Mouse (Mus musculus): ENCODE data around the gene Boll.

Gene Boll

DNA sequence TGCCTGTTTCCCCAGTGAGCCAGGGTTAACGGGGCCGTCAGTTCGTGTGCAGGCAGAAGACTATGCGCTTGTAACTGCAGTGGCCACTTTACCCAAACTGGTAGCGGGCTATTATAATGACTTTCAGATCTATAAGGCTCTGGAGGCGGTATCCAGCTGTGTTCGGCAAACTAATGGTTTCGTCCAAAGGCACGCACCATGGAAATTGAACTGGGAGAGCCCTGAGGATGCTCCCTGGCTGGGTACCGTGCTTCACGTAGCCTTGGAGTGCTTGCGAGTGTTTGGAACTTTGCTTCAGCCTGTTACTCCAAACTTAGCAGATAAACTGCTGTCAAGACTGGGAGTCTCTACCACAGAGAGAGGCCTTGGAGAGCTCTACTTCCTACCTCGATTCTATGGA is 124.8 kb downstream of the Boll start:
- no peak for DNase-seq (ENCODE audit: low read depth, low spot score)

DNA sequence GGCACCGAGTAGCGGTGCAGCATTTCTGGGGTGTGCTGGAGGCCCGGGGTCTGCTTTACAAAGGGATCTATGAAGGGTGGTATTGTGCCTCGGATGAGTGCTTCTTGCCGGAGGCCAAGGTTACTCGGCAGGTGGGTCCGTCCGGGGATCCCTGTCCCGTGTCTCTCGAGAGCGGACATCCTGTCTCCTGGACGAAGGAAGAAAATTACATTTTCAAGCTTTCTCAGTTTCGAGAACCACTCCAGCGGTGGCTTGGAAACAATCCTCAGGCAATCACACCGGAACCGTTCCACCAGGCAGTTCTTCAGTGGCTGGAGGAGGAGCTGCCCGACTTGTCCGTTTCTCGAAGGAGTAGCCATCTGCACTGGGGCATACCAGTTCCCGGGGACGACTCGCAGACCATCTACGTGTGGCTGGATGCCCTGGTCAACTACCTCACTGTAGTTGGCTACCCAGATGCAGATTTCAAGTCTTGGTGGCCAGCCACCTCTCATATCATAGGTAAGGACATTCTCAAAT is 125.6 kb downstream of the Boll start:
- no peak for DNase-seq (ENCODE audit: low read depth, low spot score)

DNA sequence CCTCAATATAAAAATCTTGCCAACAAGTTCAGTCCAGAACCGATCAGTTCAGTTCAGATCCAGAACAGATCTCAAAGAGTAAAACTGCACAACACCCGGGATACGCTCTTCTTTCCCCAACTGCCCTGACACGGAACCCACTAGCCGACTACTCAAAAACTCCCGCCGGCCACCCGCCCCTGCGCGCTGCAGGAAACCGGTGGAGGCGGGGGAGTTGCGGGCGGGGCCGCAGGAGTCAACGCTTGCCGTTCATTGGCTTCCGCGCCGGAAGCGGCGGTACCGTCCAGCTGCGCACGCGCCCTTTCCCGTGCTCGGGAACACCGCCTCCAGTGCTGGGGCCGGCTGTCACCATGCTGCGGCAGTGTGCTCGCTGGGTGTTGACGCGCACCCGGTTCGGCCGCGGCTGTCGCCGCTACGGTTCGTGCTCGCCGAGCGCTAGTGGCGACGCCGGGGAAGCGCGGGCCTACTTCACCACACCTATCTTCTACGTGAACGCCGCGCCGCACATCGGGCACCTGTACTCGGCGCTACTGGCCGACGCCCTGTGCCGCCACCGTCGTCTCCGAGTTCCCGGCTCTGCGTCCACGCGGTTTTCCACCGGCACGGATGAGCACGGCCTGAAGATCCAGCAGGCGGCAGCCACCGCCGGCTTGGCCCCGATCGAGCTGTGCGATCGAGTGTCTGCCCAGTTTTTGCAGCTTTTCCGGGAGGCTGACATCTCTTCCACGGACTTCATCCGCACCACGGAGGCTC is 126.2 kb downstream of the Boll start, which contains the start of gene Mars2:
TSS of gene Mars2 (plus strand) at position 288 of the 753 bp plus-strand sequence.
- DNase-seq (ENCODE audit: low read depth, low spot score), result peak; percentile 84

DNA sequence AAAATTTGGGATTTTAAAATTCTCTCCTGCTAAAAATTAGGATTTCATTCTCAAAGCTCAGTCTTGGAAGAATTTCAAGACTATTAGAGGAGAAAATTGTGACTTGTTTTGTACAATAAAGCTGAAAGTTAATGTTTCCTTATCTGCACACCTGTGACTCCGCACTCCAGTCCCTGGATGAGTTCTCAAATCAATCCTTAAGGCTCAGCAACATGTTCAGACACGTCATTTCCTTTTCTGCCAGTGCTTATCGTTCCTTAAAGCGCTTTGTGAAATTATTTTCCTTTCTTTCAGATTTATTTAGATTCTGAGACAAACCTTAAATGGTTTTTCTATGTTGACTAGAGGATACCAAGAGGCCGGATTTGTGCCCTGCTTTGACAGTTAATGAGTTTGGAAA is 126.8 kb downstream of the Boll start:
- no peak for DNase-seq (ENCODE audit: low read depth, low spot score)

DNA sequence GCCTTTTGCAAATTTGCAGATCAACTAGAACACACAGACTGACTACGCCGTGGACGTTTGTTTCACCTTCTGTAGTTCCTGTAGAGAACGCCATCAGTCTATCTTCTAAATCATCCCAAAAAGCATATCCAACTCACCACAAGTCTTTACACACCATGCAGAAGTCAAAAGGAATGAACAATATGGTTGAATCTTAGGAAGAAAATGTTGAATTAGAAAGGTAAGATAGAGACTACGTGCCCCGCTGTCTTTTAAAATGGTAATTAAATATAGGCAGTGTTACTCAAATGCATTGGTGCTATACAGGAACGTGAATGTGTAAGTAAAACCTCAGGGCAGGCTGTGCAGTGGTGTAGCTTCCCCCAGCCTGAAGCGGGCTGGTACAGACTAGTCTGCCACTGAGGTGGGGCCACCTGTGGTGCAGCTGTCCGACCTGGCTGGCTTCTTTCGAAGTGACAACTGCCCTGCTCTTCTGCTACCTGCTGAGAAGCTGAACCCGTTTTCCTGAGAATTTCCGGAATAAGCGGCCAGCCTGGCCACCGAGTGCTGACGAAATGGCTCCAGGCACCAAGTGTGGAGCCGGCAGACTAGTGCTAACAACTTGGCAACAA is 128.3 kb downstream of the Boll start:
- DNase-seq (ENCODE audit: low read depth, low spot score), result no peak

DNA sequence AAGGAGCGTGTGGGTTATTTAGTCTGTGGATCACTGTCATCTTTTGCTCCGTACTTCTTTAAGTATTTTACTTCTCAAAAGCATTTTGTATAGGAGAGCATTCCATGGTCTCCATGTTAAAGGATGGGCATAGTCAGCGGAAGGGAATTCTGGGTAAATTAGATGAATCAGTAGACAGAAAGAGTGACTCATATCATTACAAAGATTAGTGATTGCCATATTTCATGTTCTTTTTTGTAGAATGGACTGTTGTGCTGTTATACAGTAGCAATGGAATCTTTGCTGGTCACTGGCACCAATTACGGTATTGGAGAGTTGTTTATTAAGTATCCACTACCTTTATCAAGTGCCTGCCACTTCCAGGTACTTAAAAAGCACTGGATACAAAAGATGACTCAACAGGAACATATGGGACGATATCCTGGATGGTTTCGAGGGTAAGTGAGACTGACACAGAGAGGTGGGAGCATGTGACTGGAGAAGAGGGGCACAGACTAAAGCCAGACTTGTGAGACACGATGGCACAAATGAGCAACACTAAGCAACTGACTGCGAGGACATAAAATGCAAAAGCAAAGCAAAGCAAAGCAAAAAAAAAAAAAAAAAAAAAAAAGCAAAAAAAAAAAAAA is 134.9 kb downstream of the Boll start:
- no peak for DNase-seq (ENCODE audit: low read depth, low spot score)

DNA sequence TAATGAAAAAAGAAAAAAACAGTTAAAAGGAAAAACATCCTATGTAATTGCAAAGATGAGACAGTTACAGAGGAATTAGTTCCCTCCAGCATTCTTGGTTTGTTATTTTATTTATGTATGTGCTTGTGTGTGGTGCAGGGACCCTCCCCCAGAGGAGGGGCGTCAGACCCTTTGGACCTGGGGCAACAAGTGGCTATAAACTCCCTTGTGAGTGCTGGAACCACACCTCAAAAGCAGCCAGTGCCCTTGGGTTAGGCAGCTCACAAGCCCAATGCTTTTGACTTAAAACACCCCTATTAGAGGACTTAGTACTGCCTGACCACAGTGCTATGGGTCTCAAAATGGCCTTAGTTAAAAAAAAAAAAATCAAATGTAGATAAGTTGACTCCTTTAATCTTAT is 135.9 kb downstream of the Boll start:
- no peak for DNase-seq (ENCODE audit: low read depth, low spot score)

DNA sequence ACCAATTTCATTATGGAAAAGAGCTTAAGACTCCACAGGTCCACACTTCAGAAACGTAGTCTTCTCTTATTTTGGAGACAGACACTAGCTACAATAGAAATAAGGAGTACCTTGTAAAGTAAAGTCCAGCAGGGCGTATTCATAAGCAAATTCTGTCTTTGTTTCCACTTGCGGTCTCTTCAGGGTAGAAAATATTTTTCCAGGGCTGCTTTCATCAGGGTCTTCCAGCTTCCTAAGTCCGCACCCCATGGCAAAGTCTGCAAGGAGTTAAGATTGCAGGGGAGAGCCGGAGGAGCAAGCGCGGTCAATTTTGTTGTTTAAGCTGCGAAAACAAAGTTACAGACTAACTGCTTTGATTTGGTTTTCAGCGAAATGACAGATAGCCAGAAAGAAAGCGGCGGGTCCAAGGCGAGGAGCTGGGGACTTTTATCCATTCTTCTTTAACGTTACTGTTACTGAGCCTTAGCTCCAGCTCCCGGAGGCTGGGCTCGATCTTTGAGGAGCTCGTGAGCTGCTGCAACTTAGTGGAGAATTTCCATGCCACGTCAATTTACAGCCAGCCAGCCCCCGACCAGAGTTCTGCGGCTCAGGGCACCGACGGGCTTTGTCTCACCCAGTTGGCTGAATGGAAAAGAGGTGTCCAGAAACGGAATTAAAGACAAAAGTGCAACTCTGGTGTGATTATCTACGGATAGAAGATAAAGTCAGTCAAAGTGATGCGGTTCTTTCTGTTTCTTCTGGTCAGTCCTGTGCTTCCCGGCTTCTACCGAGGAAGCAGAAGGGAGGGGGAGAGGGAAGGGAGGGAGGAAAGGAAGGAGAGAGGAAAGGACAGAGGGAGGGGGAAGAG is 137.0 kb downstream of the Boll start, which contains the start of gene Rftn2:
TSS of gene Rftn2 (minus strand) at position 772 of the 847 bp plus-strand sequence.
- no peak for DNase-seq (ENCODE audit: low read depth, low spot score)

DNA sequence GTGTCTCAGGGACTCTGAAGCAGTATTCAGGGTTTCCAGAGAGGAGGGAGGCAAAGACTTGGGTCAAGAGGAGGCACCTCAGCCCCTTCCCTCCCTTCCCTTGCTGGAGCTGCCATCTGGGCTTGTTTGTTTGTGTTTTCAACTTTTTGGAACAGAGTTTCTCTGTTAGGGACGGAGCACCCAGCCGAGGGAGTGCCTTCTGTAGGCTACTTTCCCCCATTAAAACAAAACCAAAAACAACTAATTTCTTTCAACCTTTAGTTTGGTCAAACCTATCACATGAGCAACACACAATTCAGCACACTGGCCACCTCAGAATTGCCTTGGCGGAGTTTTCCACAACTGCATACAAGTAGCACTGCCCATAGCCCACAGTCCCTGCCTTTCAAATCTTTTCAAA is 137.9 kb downstream of the Boll start:
- no peak for DNase-seq (ENCODE audit: low read depth, low spot score)

DNA sequence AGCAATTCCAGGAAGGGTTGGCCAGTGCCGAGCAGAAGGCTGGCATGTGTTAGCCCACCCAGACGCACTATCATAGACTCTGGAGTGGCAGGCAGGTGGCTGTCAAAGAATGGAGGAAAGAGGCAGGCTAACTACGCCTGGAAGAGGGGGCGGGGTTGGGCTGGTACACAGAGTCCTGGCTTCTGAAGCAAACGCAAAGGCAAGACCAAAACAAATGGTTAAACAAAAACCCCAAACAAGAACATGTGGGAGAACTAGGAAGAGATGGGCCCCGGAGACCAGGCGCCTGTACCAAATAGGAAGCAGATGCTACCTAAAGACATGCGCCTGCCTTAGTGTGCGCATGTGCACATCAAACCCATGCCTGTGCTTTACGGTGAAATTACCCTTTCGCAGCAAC is 139.2 kb downstream of the Boll start:
- DNase-seq (ENCODE audit: low read depth, low spot score), result no peak

DNA sequence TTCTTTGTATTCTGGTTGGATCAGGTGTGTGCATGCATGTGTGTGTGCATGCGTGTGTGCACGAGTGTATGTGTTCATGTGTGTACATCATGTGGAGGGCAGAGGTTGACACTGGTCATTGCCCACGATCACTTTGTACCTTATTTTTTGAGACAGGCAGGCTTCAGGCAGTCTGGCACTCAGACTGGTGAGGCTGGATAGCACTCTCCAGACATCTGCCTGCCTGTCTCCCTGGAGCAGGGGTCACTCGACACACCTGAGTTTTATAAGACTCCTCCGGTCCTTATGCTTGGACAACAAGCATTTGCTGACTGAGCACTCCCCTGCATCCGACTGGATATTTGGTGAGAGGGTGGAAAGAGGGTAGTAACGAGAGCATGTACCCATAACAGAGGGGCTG is 140.2 kb downstream of the Boll start:
- DNase-seq (ENCODE audit: low read depth, low spot score), result no peak

DNA sequence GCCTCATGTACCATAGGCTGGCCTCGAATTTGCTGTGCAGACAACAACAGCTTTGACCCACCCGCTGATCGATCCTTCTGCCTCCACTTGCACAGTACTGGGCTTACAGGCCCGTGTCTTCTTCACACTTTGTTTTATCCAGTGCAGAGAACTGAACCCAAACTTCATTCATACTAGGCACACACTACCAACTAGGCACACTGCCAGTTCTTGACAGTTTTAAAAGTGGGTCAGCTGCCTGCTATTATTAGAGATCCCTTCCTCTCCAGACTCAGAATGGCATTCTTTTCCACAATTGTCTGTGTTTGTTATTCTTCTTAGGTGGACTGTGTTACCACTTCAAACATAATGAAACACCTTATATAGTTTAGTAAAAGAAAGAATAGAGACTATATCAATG is 141.9 kb downstream of the Boll start:
- DNase-seq (ENCODE audit: low read depth, low spot score), result no peak

DNA sequence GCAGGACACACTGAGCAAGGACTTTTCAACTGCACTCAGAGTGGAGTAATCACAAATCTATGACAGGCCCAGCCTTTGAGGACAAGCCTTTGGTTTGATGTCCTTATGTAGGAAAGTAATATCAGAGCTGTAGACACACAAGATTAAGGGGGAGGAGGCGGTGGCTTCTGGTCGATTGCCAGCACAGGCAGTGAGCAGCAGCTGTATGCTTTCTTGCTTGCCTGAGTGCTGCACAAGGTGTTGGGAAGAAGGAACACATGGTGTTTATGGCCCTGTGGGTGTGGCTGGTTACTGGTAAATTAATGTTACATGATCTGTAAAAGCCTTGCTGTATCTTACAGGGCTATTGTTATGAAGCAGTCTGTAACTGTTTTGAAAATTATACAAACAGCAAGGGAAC is 146.1 kb downstream of the Boll start:
- DNase-seq (ENCODE audit: low read depth, low spot score), result no peak

DNA sequence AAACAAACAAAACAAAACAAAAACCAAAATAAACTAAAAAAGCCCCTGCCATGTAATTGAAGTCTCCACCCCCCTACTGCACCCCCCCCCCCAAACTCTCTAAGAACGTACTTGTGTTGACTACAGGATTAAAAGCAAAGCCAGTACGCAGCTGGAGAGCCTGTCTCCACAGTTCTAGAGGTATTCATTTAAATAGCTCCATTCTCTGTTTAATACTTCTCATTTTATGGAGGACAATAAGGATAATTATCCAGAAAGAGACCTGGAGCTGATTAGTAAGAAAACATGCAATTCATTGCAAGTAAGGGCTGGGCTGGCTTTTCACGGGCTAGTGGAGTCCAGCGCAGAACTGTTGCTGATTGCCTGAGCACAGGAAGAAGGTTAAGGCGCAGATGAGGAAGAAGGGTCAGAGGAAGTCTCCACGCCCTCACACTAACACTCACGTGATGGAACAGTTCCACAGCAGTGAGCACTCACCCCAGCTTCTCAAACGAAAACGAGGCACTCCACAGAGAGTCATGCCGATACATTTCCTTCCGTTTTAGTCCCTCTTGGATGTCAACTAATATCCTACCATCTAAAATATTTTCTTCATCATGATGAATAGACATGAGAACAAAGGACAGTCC is 148.0 kb downstream of the Boll start:
- DNase-seq (ENCODE audit: low read depth, low spot score), result no peak

DNA sequence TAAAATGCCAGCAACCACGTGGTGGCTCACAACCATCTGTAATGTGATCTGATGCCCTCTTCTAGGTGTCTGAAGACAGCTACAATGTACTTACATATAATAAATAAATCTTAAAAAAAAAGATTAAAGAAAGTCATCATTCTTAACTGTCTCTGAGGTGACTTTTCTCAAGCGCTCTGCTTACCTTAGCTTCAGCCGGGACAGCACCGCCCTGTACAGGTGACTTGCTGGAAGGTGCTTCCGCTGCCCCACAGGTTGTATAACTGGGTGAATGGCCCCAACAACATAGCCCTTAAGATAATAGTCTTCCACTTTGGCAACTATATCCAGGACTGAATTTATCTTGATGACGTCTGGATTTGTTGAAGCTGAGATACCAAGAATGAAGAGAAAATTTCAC is 149.3 kb downstream of the Boll start:
- DNase-seq (ENCODE audit: low read depth, low spot score), result no peak

DNA sequence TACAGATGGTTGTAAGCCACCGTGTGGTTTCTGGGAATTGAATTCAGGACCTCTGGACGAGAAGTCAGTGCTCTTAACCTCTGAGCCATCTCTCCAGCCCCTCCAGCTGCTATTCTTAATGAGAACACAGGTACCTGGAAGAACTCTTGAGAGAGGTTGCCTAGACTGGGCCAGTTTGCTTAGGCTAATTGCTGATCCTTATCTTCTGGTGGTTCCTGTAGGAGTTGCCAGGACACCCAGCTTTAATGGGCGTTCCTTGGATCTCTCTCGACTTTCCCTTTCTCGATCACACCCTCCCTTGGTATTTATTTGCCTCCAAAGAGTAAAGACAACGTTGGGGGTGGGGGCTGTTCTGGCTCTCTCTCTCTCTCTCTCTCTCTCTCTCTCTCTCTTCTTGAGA is 149.8 kb downstream of the Boll start:
- DNase-seq (ENCODE audit: low read depth, low spot score), result no peak

DNA sequence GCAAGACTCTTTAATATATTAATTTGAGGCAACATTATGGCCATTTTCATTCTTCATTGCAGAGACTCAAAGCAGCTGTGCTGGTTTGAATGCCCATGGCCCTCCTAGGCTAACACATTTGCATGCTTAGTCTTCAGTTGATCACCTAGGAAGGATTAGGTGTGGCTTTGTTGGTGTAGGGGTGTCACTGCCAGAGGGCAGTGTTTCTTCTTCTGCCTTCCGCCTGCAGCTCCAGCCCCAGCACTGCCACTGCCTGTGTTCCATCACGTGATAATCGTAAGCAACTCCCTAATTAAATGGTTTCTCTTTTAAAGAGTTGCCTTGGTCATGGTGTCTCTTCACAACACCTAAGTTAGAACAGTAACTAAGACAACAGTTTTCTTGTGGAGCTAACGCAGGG is 150.5 kb downstream of the Boll start:
- DNase-seq (ENCODE audit: low read depth, low spot score), result no peak

DNA sequence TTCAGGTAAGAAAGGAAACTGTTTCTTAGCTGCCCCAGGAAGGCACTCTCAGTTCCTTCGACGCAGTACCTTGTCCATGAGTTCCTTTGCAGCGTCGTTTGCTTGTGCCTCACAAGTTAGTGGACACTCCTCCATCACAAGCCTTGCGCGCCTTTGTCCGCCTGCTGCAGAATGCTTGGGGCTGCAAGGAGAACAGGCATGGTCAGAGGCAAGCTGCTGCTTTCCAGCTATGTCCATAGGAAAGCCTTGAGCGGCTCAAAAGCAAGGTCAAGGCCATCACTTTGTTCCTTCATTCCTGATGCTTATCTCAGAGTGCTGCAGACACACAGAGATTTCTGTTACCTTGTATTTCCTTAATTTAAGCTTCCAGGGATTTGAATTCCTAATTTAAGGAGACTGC is 152.2 kb downstream of the Boll start:
- no peak for DNase-seq (ENCODE audit: low read depth, low spot score)

DNA sequence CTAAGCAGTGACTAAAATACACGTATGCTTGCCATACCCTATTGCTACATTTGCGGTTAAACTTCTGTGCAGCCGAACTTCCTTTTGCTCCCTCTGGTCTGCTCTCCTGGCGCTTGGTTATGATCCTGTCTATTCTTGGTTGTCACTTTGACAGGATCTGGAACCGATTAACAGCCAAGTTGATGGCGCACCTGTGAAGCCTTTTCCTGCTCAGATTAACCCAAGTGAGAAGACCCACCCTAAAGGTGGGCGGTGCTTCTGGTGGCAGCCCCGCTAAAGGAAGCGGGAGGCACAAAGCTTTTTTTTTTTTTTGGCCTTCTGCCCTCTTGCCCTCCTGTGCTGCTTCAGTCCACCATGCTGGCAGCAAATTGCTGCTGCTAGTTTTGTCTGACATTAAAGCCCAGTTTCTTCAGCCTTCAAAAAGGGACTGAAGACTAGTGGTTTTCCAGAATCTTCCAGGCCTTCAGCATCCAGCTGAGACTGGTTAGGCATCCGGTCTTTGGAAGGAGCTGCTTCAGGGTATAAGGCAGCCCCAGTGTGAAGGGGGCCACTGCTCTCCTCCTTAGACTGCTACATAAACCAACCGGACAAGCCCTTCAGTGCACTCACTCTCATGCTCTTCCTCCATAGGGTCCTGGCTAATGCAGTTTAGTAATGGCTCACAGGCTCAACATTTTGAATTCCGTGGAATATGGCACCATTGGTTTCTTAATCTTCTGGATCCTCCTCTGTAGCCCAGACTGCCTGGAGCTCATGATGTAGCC is 152.9 kb downstream of the Boll start:
- no peak for DNase-seq (ENCODE audit: low read depth, low spot score)

DNA sequence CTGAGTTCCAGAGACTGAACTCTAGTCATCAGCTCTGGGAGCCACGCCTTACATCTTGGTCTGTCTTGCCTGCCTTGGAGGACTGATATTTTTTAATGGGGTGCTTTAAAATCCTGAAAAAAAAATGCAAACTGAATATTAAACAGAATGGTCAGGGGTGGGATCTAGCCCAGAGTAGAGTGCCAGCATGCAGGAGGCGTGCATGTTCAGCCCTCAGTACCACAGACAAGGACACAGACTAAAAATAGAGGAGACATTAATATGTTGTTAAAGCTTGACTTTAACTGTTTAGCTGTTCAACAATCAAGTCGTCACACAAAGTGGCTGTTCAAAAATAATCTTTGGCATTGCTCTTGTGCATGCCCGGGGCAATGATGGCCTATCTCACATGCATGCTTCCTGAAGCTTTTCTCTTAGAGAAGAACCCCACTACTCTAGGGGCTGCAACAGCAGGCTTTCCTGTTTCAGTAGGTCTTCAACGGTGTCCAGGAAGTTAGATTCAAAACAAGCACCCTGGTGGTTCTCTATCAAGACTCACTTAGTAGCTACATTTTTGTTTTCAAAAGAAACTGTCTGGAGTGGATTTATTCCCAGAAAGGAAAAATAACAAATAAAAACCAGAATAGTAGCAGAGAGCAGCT is 154.6 kb downstream of the Boll start:
- DNase-seq (ENCODE audit: low read depth, low spot score), result no peak
